Mouse (Mus musculus): ENCODE results near the gene Zfp108. TPM values are rescaled to one million over a fixed set of nuclear protein-coding genes. Genes with fewer than 3 reads are reported as not detected.

Gene Zfp108
- 0.25 TPM for polyA plus RNA-seq (2012; fragmentation: generic; extraction: Trizol)
- long read RNA-seq, experiment 1 = 0 reads
- long read RNA-seq, experiment 2 = 0 reads

DNA sequence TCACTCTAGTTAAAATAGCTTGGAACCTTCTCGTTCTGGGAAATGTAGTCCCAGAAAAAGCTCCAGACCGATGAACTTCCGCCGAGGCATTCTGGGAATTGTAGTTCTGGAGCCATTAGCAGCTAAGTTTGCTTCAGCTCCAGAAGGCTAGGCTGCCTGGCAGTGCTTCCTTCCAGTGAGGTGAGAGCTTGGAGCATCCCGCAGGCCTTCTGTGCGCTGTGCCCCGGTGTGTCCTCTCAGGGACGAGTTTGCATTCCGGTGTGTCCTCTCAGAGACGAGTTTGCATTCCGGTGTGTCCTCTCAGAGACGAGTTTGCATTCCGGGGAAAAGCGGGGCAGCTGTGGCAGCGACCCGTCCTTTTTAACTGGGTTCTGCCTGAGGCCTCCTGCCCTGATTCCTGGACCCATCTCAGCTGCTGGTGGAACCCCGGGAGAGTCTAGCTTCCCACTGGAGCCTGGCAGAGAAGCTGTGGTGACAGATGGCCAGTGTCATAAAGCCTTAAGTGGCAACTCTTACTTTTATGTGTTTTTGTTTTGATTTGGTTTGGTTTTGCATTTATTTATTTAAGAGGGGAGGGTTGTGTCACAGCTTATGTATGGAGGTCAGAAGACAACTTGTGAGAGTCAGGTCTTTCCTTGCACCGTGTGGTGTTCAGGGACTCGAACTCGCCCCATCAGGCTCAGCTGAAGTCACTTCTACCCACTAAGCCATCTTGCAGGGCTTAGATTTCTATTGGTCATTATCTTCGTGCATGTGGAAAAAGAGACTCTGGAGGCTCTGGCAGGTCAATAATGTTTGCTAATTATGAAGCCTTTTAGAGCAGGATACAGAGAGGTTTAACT lies at the start of gene Zfp108:
TSS of gene Zfp108 (plus strand) at position 162 of the 842 bp plus-strand sequence.
- TF ChIP-seq CEBPB (IDR thresholded peaks at IDR 0.05; ENCODE audit: low read depth) (no peak), MYOG (IDR thresholded peaks at IDR 0.05; ENCODE audit: control insufficient read depth, extremely low read depth, insufficient read length) (no peak), FOSL1 (IDR thresholded peaks at IDR 0.05; ENCODE audit: insufficient read depth, low read length, poor library complexity, severe bottlenecking) (no peak)
- Histone ChIP-seq H3K36me3 (ENCODE audit: control insufficient read depth, insufficient read depth) (no peaks in the 10 kb centered on the region), H3ac (ENCODE audit: control insufficient read depth, insufficient read length, low read depth) (peak within 1 kb of the TSS; percentile 51), H3K4me3 (ENCODE audit: insufficient read depth, poor library complexity, severe bottlenecking) (no peak within 1 kb of the TSS), H3K79me3 (ENCODE audit: low read depth) (no peaks in the 10 kb centered on the region), H3K27me3 (ENCODE audit: control insufficient read depth, insufficient read depth, insufficient read length) (no peaks in the 10 kb centered on the region), H3K79me2 (ENCODE audit: control insufficient read depth, insufficient read depth) (no peaks in the 10 kb centered on the region)

- H3K4me3 ChIP-seq (ENCODE audit: insufficient read depth, poor library complexity, severe bottlenecking) = peak overlapping the region; percentile 30
- peaks cover 4% of the 10 kb centered on the region for H3K27me3 ChIP-seq (ENCODE audit: control insufficient read depth, insufficient read depth, insufficient read length)
- TF ChIP-seq MYOG (IDR thresholded peaks at IDR 0.05; ENCODE audit: control insufficient read depth, extremely low read depth, insufficient read length) (no peak), CEBPB (IDR thresholded peaks at IDR 0.05; ENCODE audit: low read depth) (no peak), FOSL1 (IDR thresholded peaks at IDR 0.05; ENCODE audit: insufficient read depth, low read length, poor library complexity, severe bottlenecking) (no peak), MAX (IDR thresholded peaks at IDR 0.05) (no peak), USF1 (IDR thresholded peaks at IDR 0.05; ENCODE audit: low read depth) (no peak), CTCF (IDR thresholded peaks at IDR 0.05; ENCODE audit: control insufficient read depth, insufficient read depth, insufficient read length) (no peak), MYOD1 (IDR thresholded peaks at IDR 0.05; ENCODE audit: control insufficient read depth, insufficient read length, low read depth) (peak; percentile 46)
- H3K79me2 ChIP-seq (ENCODE audit: control insufficient read depth, insufficient read depth) = no peaks in the 10 kb centered on the region
- no peaks in the 10 kb centered on the region for H3K79me3 ChIP-seq (ENCODE audit: low read depth)
- no peaks in the 10 kb centered on the region for H3K36me3 ChIP-seq (ENCODE audit: control insufficient read depth, insufficient read depth)
- peak overlapping the region; percentile 83 for H3ac ChIP-seq (ENCODE audit: control insufficient read depth, insufficient read length, low read depth)
Measured at GRCm38 (mm10) chr7:24207488-24208261, 46.9 kb upstream of the Zfp108 start.

DNA sequence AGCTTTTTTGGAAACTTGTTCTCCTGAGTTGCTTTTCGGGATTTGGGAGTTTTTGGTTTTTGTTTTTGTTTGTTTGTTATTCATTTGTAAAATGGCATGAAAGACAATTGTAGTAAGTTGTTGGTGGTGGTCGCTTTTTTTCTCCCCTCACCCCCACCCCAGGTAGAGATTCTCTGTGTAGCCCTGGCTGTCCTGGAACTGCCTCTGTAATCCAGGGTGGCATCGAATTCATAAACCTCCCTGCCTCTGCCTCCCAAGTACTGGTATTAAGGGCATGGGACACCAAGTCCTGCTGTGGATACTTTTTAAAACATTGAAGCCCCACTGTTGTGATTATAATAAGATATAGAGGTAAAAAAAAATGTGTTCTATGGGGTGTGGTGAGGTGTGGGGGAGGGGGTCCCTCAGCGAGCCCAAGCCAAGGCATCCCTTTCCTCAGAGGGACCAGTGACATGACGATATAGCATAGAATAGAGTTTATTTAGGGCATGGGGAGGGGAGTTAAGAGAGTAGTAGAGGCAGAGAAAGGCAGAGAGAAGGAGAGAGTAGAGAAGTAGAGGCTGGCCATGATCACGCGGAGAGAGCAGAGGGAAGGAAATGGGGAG lies 46.2 kb upstream of the Zfp108 start:
- Histone ChIP-seq H3ac (ENCODE audit: control insufficient read depth, insufficient read length, low read depth) (no peak overlapping the region), H3K27me3 (ENCODE audit: control insufficient read depth, insufficient read depth, insufficient read length) (peaks cover 7% of the 10 kb centered on the region), H3K79me3 (ENCODE audit: low read depth) (no peaks in the 10 kb centered on the region), H3K4me3 (ENCODE audit: insufficient read depth, poor library complexity, severe bottlenecking) (no peak overlapping the region), H3K79me2 (ENCODE audit: control insufficient read depth, insufficient read depth) (no peaks in the 10 kb centered on the region), H3K36me3 (ENCODE audit: control insufficient read depth, insufficient read depth) (no peaks in the 10 kb centered on the region)
- TF ChIP-seq FOSL1 (IDR thresholded peaks at IDR 0.05; ENCODE audit: insufficient read depth, low read length, poor library complexity, severe bottlenecking) (no peak), CTCF (IDR thresholded peaks at IDR 0.05; ENCODE audit: control insufficient read depth, insufficient read depth, insufficient read length) (no peak), CEBPB (IDR thresholded peaks at IDR 0.05; ENCODE audit: low read depth) (no peak), MYOG (IDR thresholded peaks at IDR 0.05; ENCODE audit: control insufficient read depth, extremely low read depth, insufficient read length) (no peak), USF1 (IDR thresholded peaks at IDR 0.05; ENCODE audit: low read depth) (no peak), MAX (IDR thresholded peaks at IDR 0.05) (no peak), MYOD1 (IDR thresholded peaks at IDR 0.05; ENCODE audit: control insufficient read depth, insufficient read length, low read depth) (no peak)

DNA sequence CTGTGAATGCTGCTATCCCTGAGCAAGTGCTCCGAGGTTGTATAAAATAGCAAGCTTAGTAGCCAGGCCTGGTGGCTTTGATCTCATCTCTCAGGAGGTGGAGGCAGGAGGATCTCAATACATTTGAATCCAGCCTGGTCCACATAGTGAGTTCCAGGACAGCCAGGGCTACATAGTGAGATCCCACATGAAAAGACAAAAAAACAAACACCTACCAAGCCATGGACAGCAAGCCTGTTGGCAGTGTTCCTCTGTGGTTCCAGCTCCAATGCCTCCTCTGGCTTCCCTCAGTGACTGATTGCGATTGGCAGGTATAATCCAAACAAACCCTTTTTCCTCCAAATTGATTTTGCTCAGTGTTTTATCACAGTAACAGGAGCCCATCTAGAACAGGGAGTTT lies 44.3 kb upstream of the Zfp108 start:
- Histone ChIP-seq H3K79me3 (ENCODE audit: low read depth) (no peaks in the 10 kb centered on the region), H3K4me3 (ENCODE audit: insufficient read depth, poor library complexity, severe bottlenecking) (no peak overlapping the region), H3K36me3 (ENCODE audit: control insufficient read depth, insufficient read depth) (no peaks in the 10 kb centered on the region), H3K79me2 (ENCODE audit: control insufficient read depth, insufficient read depth) (no peaks in the 10 kb centered on the region), H3K27me3 (ENCODE audit: control insufficient read depth, insufficient read depth, insufficient read length) (peaks cover 7% of the 10 kb centered on the region), H3ac (ENCODE audit: control insufficient read depth, insufficient read length, low read depth) (no peak overlapping the region)
- TF ChIP-seq MAX (IDR thresholded peaks at IDR 0.05) (no peak), CEBPB (IDR thresholded peaks at IDR 0.05; ENCODE audit: low read depth) (no peak), MYOG (IDR thresholded peaks at IDR 0.05; ENCODE audit: control insufficient read depth, extremely low read depth, insufficient read length) (no peak), CTCF (IDR thresholded peaks at IDR 0.05; ENCODE audit: control insufficient read depth, insufficient read depth, insufficient read length) (no peak), FOSL1 (IDR thresholded peaks at IDR 0.05; ENCODE audit: insufficient read depth, low read length, poor library complexity, severe bottlenecking) (no peak), USF1 (IDR thresholded peaks at IDR 0.05; ENCODE audit: low read depth) (no peak), MYOD1 (IDR thresholded peaks at IDR 0.05; ENCODE audit: control insufficient read depth, insufficient read length, low read depth) (no peak)

DNA sequence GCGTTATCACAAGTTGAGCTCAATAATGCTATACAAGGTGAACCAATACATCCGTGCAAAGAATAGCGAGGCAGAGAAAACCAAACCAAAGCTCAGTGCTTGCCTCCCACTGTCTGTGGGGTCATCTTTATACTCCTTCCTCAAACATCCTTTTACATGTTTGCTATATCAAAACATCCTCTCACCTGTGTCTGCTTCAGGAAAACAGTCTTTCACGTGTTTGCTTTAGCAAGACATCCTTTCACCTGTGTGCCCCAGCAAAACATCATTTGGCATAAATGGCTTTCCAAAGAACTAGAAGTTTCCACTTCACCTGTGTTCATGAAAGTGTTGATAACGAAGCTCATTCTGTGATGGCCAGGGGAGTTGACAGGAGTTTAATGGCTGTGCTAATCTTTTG lies 43.3 kb upstream of the Zfp108 start, which contains the start of gene Zfp111:
TSS of gene Zfp111 (minus strand) at position 101 of the 400 bp plus-strand sequence.
- TF ChIP-seq MYOD1 (IDR thresholded peaks at IDR 0.05; ENCODE audit: control insufficient read depth, insufficient read length, low read depth) (no peak), CEBPB (IDR thresholded peaks at IDR 0.05; ENCODE audit: low read depth) (no peak), USF1 (IDR thresholded peaks at IDR 0.05; ENCODE audit: low read depth) (no peak), FOSL1 (IDR thresholded peaks at IDR 0.05; ENCODE audit: insufficient read depth, low read length, poor library complexity, severe bottlenecking) (no peak), MYOG (IDR thresholded peaks at IDR 0.05; ENCODE audit: control insufficient read depth, extremely low read depth, insufficient read length) (no peak), MAX (IDR thresholded peaks at IDR 0.05) (no peak), CTCF (IDR thresholded peaks at IDR 0.05; ENCODE audit: control insufficient read depth, insufficient read depth, insufficient read length) (no peak)
- peaks cover 7% of the 10 kb centered on the region for H3K27me3 ChIP-seq (ENCODE audit: control insufficient read depth, insufficient read depth, insufficient read length)
- no peaks in the 10 kb centered on the region for H3K79me3 ChIP-seq (ENCODE audit: low read depth)

More for the DNA sequence above, 43.3 kb upstream of the Zfp108 start, which contains the start of gene Zfp111:
- Histone ChIP-seq H3K79me2 (ENCODE audit: control insufficient read depth, insufficient read depth) (no peaks in the 10 kb centered on the region), H3ac (ENCODE audit: control insufficient read depth, insufficient read length, low read depth) (no peak within 1 kb of the TSS), H3K4me3 (ENCODE audit: insufficient read depth, poor library complexity, severe bottlenecking) (no peak within 1 kb of the TSS), H3K36me3 (ENCODE audit: control insufficient read depth, insufficient read depth) (no peaks in the 10 kb centered on the region)
